Mouse (Mus musculus) heart, adult 2 months (tissue): ENCODE measurements around the gene Pla2g16. TPM values are rescaled to one million over a fixed set of nuclear protein-coding genes. Genes with fewer than 3 reads are reported as not detected.

Source experiments
- DNase-seq, 2 experiments: peaks; one replicate each; pipeline ENCODE4 v3.0.0; 2021
- H3K27ac ChIP-seq: fragments of 200-600 bp; 2 replicates; pipeline ENCODE4 v1.8.1; 2022
- H3K27me3 ChIP-seq: fragments of 200-500 bp; 2 replicates; pipeline ENCODE4 v1.6.1; 2012; ENCODE audit warnings: mild to moderate bottlenecking, low read length, inconsistent platforms, mixed read lengths; ENCODE audit not compliant: control insufficient read depth, insufficient read depth
- H3K36me3 ChIP-seq: fragments of 200-500 bp; 2 replicates; pipeline ENCODE4 v1.6.1; 2012; ENCODE audit warnings: low read length, inconsistent platforms; ENCODE audit not compliant: control insufficient read depth, insufficient read depth
- H3K4me1 ChIP-seq: fragments of 200-500 bp; 2 replicates; pipeline ENCODE4 v1.6.1; 2011; ENCODE audit warnings: low read length; ENCODE audit not compliant: control insufficient read depth, insufficient read depth
- H3K4me3 ChIP-seq: fragments of 200-600 bp; 2 replicates; pipeline ENCODE4 v1.8.1; 2022
- H3K79me2 ChIP-seq: fragments of 200-500 bp; replicated peaks from 2 replicates; pipeline ENCODE4 v1.6.1; 2012; ENCODE audit warnings: mild to moderate bottlenecking, inconsistent platforms, low read length, moderate library complexity, mixed read lengths; ENCODE audit not compliant: control insufficient read depth, insufficient read depth
- H3K9ac ChIP-seq: fragments of 200-500 bp; 2 replicates; pipeline ENCODE4 v1.6.1; 2012; ENCODE audit warnings: low read depth, mild to moderate bottlenecking, control low read depth, inconsistent platforms, low read length, mixed read lengths
- CTCF ChIP-seq: fragments of 200-600 bp; IDR thresholded peaks from 2 replicates; pipeline ENCODE4 v1.8.1; 2022; ENCODE audit warnings: antibody characterized with exemption, mild to moderate bottlenecking, moderate library complexity
- EP300 ChIP-seq: fragments of 200-500 bp; IDR thresholded peaks from 2 replicates; pipeline ENCODE4 v1.6.1; 2011; ENCODE audit warnings: low read depth, low read length, control low read depth; ENCODE audit not compliant: insufficient read depth
- POLR2A ChIP-seq: fragments of 200-500 bp; IDR thresholded peaks from 2 replicates; pipeline ENCODE4 v1.6.1; 2011; ENCODE audit warnings: mild to moderate bottlenecking, low read depth, low read length, control low read depth; ENCODE audit not compliant: insufficient read depth
- WGBS: fragments of 180-500 bp; shearing (Covaris S2); methylation state at CpG from one replicate; pipeline ENCODE4 v1.1.7; 2018; 5-methylcytosine and 5-hydroxymethylcytosine counted together
- intact Hi-C: fragments of 180-260 bp; cut with DNase I; formaldehyde crosslinking; loops from one replicate; pipeline ENCODE4 v1.15.1; 2025
- long read RNA-seq: library from polyadenylated mRNA; stranded (forward); transcript quantifications from one replicate; pipeline ENCODE4 v2.0.0, GENCODE M21; 2021
- polyA plus RNA-seq: library from polyadenylated mRNA; depleted of rRNA; stranded (reverse); fragments of >200 nt; gene quantifications from 2 replicates; pipeline ENCODE4 v1.2.3, GENCODE M21; 2012; rRNA removed
- total RNA-seq, 2 experiments: library from RNA; stranded (reverse); gene quantifications; 2 replicates each; pipeline ENCODE4 v1.2.3; 2021

Pla2g16 gene
- total RNA-seq: 100 to 1,000 TPM; 104 to 134 TPM
- 75.6 and 108 TPM in 2 replicates for polyA plus RNA-seq
- long read RNA-seq, transcript Pla2g16-203 (5 exons, 1,901 nt): minor isoform, 5 of 40 reads
- long read RNA-seq, transcript Pla2g16-201 (5 exons, 3,523 nt): major isoform, 26 of 40 reads
- long read RNA-seq, partial matches to known transcripts: 6 of 40 reads
- long read RNA-seq, other reads (novel, unspliced or antisense): 3 of 40 reads

- intact Hi-C loops: loop anchor here (1.0 to 2.0 kb wide), 2 partner anchors 26 to 37 kb away; no protein-coding TSS in a partner anchor
- H3K79me2 ChIP-seq: no peaks in the 10 kb centered on the region
These were observed at the start of gene Pla2g16 for GRCm38 (mm10) chr19:7557328-7557822. Pla2g16 (plus strand) TSS chr19:7557459.

GRCm38 (mm10) chr19:7508026-7508425, 49.2 kb upstream of the Pla2g16 start:
- Histone ChIP-seq H3K9ac (no peak overlapping the region), H3K4me3 (no peak overlapping the region), H3K36me3 (peaks cover 8% of the 10 kb centered on the region), H3K27me3 (no peaks in the 10 kb centered on the region), H3K79me2 (peaks cover 4% of the 10 kb centered on the region), H3K27ac (no peak overlapping the region), H3K4me1 (peaks cover 3% of the 10 kb centered on the region)
- intact Hi-C loops: loop anchor here (5.0 kb wide), 1 partner anchor 66 kb away; no protein-coding TSS in a partner anchor
- no peak for DNase-seq
- 64% methylated on average over 4 of the region's 4 CpGs for WGBS
- TF ChIP-seq EP300 (no peak), CTCF (peak; percentile 52), POLR2A (no peak)

More at GRCm38 (mm10) chr19:7557328-7557822, at the start of gene Pla2g16:
- WGBS: 1% methylated on average over 27 of the region's 27 CpGs
- Histone ChIP-seq H3K4me3 (peak within 1 kb of the TSS; percentile 78), H3K27ac (peak within 1 kb of the TSS; percentile 93), H3K27me3 (no peaks in the 10 kb centered on the region), H3K36me3 (peaks cover 4% of the 10 kb centered on the region; the same call in 1 of the 2 replicates), H3K4me1 (peaks cover 4% of the 10 kb centered on the region), H3K9ac (peak within 1 kb of the TSS; percentile 78)
- peak; percentile 91 for TF ChIP-seq POLR2A
- TF ChIP-seq CTCF: peak; percentile 54
- TF ChIP-seq EP300: peak; percentile 74
- peak; percentile 83 to 87 for DNase-seq

GRCm38 (mm10) chr19:7516437-7516836, 40.8 kb upstream of the Pla2g16 start:
- H3K79me2 ChIP-seq: no peaks in the 10 kb centered on the region
- H3K4me1 ChIP-seq: no peaks in the 10 kb centered on the region
- no peaks in the 10 kb centered on the region for H3K27me3 ChIP-seq
- intact Hi-C loops: no loop called here
- H3K36me3 ChIP-seq: peaks cover 5% of the 10 kb centered on the region
- H3K4me3 ChIP-seq: no peak overlapping the region
- DNase-seq: no peak
- H3K27ac ChIP-seq: no peak overlapping the region
- TF ChIP-seq EP300: no peak
- TF ChIP-seq POLR2A: no peak
- no peak for TF ChIP-seq CTCF
- 76% methylated on average over 1 of the region's 1 CpGs for WGBS
- no peak overlapping the region for H3K9ac ChIP-seq

- no peaks in the 10 kb centered on the region for H3K27me3 ChIP-seq
- H3K4me3 ChIP-seq: no peak overlapping the region
- 91% methylated on average over 3 of the region's 3 CpGs for WGBS
- H3K79me2 ChIP-seq: no peaks in the 10 kb centered on the region
- peaks cover 14% of the 10 kb centered on the region for H3K36me3 ChIP-seq
- H3K4me1 ChIP-seq: no peaks in the 10 kb centered on the region
- TF ChIP-seq CTCF (no peak), POLR2A (no peak), EP300 (no peak)
- DNase-seq: no peak
- H3K27ac ChIP-seq: no peak overlapping the region
- intact Hi-C loops: no loop called here
- H3K9ac ChIP-seq: no peak overlapping the region
These were observed 35.6 kb upstream of the Pla2g16 start for GRCm38 (mm10) chr19:7521619-7522018.

- no peak overlapping the region for H3K27ac ChIP-seq
- H3K4me1 ChIP-seq: no peaks in the 10 kb centered on the region
- no peak overlapping the region for H3K4me3 ChIP-seq
- H3K9ac ChIP-seq: no peak overlapping the region
- no peak for DNase-seq
- H3K36me3 ChIP-seq: peaks cover 12% of the 10 kb centered on the region
- TF ChIP-seq POLR2A (no peak), EP300 (no peak), CTCF (no peak)
- H3K79me2 ChIP-seq: no peaks in the 10 kb centered on the region
- H3K27me3 ChIP-seq: no peaks in the 10 kb centered on the region
- intact Hi-C loops: no loop called here
- 95% methylated on average over 2 of the region's 2 CpGs for WGBS
These were observed 34.4 kb upstream of the Pla2g16 start for GRCm38 (mm10) chr19:7522856-7523255.

GRCm38 (mm10) chr19:7523292-7523691, 34.0 kb upstream of the Pla2g16 start:
- H3K4me1 ChIP-seq: no peaks in the 10 kb centered on the region
- no peak overlapping the region for H3K9ac ChIP-seq
- H3K79me2 ChIP-seq: no peaks in the 10 kb centered on the region
- peaks cover 12% of the 10 kb centered on the region for H3K36me3 ChIP-seq
- DNase-seq: no peak
- no peaks in the 10 kb centered on the region for H3K27me3 ChIP-seq
- H3K27ac ChIP-seq: no peak overlapping the region
- no peak overlapping the region for H3K4me3 ChIP-seq
- TF ChIP-seq POLR2A (no peak), EP300 (no peak), CTCF (peak; percentile 58)
- intact Hi-C loops: no loop called here
- WGBS: 94% methylated on average over 1 of the region's 1 CpGs
